Mouse (Mus musculus) bone marrow macrophage, adult 2 months (primary cell): Measurements from ENCODE around the gene Chst13. TPM values are rescaled to one million over a fixed set of nuclear protein-coding genes. Genes with fewer than 3 reads are reported as not detected.

ENCODE experiments used
- H3K27ac ChIP-seq: 2 replicates; pipeline ENCODE4 v1.5.1; 2012; ENCODE audit warnings: low read depth, low read length; ENCODE audit not compliant: insufficient read depth
- H3K4me1 ChIP-seq: 2 replicates; pipeline ENCODE4 v1.6.1; 2012; ENCODE audit warnings: low read length; ENCODE audit not compliant: control insufficient read depth, insufficient read depth
- H3K4me3 ChIP-seq: 2 replicates; pipeline ENCODE4 v1.5.1; 2012; ENCODE audit warnings: mild to moderate bottlenecking, low read length, moderate library complexity; ENCODE audit not compliant: insufficient read depth
- CTCF ChIP-seq: IDR thresholded peaks from 2 replicates; pipeline ENCODE4 v1.5.1; 2012; ENCODE audit warnings: low read depth, mild to moderate bottlenecking, low read length, moderate library complexity
- POLR2A ChIP-seq: IDR thresholded peaks from 2 replicates; pipeline ENCODE4 v1.6.1; 2012; ENCODE audit warnings: mild to moderate bottlenecking, low read depth, low read length, borderline replicate concordance
- polyA plus RNA-seq: library from polyadenylated mRNA; stranded (reverse); fragments of >200 nt; gene quantifications from 2 replicates; pipeline ENCODE4 v1.2.4, GENCODE M21; 2012; ENCODE audit not compliant: missing spikeins, insufficient read depth, insufficient read length

Chst13 gene
- polyA plus RNA-seq, 1 experiment, result not detected

DNA sequence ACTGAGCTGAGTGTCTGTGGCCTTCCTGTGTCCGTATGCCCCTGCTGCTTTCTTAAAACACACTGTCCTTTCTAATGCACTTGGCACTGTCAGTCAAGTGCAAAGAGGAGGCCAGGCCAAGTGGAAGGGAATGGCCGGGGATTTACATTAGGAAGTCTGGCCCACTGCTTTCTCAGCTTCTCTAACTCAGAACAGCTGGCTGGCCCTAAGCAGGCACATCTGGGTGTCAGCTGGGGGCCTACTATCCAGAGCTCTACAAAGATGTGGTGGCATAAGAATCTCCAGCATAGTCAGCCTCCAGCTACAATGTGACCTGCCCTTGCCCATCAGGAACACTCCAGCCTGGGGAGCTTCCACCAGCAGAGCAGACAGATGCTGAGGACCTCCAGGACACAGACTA is 25.0 kb upstream of the Chst13 start:
- Histone ChIP-seq H3K4me1 (no peaks in the 10 kb centered on the region), H3K4me3 (no peak overlapping the region), H3K27ac (no peak overlapping the region)
- TF ChIP-seq CTCF, result no peak
- no peak for TF ChIP-seq POLR2A

DNA sequence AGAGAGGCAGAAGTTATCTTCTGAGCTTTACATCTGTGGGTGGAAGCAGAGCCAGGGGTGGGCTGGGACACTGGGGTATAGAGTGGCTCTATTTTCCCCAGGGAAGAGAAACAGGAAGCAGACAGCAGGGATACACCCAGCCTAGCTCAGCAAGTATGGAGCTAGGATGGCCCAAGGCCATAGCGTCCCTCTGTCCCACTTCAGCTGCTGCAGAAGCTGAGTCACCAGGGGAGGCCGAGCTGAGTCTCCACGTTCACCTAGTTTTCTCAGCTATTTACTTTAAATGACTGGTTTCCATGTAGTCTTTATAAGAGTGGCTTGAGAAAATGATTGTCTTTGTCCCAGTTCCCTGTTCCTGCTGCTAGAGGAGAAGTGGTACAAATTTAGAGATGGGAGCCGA is 23.5 kb upstream of the Chst13 start:
- no peak for TF ChIP-seq CTCF
- no peak for TF ChIP-seq POLR2A
- no peak overlapping the region for H3K4me3 ChIP-seq
- H3K4me1 ChIP-seq, result no peaks in the 10 kb centered on the region
- no peak overlapping the region for H3K27ac ChIP-seq

DNA sequence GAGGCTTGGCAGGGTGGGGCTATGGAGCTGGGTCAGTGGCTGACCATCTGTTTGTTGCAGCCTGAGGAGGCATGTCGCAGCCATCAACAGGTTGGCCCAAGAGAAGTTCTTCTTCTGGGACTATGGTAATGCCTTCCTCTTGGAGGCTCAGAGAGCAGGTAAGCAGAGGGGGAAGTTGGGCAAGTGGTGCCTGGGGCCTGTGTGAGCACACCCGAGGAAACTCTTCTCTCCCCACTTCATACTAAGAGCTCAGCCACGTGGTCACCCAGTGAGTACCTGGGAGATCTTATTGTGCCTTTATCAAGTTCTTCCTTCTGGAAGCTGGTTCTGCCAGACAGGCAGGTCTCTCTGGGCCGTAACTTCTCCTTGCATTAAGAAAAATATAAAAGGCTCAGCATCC is 22.2 kb upstream of the Chst13 start:
- Histone ChIP-seq H3K4me1 (no peaks in the 10 kb centered on the region), H3K27ac (no peak overlapping the region), H3K4me3 (no peak overlapping the region)
- TF ChIP-seq CTCF (no peak), POLR2A (no peak)

DNA sequence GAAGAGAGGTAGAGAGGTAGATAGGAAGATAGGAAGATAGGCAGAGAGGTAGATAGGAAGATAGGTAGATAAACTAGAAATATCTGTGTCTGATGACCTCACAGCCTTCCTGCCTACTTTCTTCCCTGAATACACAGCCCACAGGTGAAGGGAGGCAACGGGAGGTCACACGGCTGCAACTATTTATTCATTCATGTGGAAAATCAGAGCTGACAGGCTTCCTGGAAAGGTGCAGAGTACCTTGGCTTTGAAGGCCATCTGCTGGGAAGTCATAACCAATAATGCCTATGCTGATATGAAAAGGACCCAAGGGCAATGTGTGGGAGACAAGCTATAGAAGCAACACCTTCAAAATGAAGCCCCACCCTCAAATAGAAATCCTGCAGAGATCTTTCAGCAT is 17.4 kb upstream of the Chst13 start:
- TF ChIP-seq POLR2A (no peak), CTCF (no peak)
- H3K4me1 ChIP-seq, result no peaks in the 10 kb centered on the region
- H3K27ac ChIP-seq, result no peak overlapping the region
- H3K4me3 ChIP-seq, result no peak overlapping the region

DNA sequence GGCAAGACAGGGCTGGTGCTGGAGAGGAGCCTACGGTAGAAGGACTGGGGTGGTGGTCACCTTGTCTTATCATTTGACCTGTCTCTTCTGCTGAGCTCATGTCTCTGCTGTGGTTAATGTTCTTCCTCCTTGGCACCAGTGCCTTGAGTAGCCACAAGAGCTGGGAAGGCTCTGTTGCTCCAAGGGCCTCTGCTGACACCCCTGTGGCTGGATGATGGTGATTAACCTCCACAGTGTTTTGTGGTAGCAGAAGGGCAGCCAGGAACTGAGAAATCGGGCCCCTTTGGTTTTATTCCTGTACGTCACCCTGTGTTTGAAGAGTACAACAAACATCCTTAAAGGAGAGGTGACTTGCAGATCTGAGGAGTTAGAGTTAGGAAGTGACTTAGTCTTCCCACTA is 9.3 kb upstream of the Chst13 start:
- no peak overlapping the region for H3K4me3 ChIP-seq
- no peaks in the 10 kb centered on the region for H3K4me1 ChIP-seq
- no peak for TF ChIP-seq CTCF
- no peak for TF ChIP-seq POLR2A
- no peak overlapping the region for H3K27ac ChIP-seq

DNA sequence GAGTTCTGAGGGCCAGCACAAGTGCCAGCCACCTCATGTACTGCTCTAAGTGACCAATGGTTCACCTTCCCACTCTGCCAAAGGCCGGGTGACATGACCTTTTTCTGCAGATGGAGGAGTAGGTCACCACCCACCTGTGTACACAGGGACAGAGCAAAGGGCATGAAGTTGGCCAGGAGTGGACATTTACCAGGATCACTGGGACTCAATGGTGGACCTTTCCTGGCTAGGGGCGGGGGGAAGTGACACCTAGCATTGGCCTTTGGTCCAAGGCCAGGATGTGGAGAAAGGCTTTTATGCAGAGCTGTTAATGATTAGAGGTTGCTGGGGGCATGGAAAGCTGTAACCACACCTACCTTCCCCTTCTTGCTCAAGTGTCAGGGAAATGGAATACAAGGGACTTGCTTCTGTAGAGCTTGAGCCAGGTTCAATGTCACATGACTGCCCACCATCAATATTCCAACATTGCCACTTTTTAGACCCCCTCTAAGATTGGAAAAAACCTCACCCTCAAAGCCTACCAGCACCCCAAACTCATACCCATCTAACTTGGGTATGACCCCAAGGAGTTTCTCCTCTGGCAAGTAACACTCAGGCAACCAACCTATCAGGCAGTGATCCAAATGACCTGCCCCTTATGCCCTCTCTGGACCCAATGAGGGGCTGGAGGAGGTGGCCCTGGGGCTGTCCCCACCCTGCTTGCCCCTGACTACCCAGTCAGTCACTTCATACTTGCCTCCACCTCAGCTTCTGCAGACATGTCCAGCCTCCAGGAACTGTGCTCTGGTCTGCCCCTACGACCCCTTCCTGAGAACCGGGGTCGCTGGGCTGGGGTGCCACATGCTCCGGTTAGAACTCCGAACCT is 7.8 kb upstream of the Chst13 start, which contains the start of gene Uroc1:
Gene Uroc1, plus strand, starts transcription at position 724 of the 865 bp plus-strand sequence.
- H3K4me3 ChIP-seq, result no peak within 1 kb of the TSS
- H3K27ac ChIP-seq, result no peak within 1 kb of the TSS
- no peak for TF ChIP-seq CTCF
- no peak for TF ChIP-seq POLR2A
- no peaks in the 10 kb centered on the region for H3K4me1 ChIP-seq

DNA sequence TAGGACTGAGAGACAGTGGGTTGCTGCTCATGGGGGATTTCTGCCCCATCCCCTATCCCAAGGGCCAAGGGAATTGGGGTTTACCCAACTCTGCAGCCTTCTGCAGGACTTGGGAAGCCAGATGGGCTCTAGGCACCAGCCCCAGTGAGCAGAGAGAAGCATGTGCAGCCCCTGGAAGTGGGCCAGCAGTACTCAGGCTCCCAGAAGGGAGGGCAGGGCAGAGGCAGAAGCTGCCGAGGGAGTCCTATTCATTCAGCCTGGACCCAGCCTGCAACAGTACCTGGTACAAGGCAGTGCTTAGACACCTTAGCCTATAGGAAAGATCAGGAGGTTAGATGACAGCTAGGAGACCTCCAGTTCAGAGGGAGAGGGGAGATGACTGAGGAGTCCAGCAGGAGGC is 5.0 kb upstream of the Chst13 start:
- Histone ChIP-seq H3K27ac (no peak overlapping the region), H3K4me3 (no peak overlapping the region), H3K4me1 (no peaks in the 10 kb centered on the region)
- no peak for TF ChIP-seq CTCF
- no peak for TF ChIP-seq POLR2A

DNA sequence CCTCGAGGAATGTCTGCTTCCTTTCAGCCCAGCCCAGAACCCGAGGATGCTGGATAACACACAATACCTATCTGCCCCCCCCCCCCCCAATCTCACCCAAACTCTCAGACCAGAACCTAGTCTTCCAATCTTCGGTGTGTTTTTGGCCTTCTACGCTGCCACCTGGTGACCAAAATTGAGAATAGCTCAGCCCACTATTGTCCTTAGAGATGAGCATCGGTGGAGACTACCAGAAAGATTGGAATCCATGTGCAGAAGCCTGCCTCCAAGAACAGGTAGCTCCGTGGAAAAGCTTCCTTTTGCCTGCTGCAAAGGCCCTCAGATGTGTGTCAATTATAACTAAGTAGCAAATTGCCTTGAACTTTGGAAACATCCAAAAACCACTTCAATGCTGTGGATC is 2.7 kb upstream of the Chst13 start:
- no peak overlapping the region for H3K4me3 ChIP-seq
- no peak for TF ChIP-seq POLR2A
- TF ChIP-seq CTCF, result no peak
- H3K4me1 ChIP-seq, result no peaks in the 10 kb centered on the region
- no peak overlapping the region for H3K27ac ChIP-seq

DNA sequence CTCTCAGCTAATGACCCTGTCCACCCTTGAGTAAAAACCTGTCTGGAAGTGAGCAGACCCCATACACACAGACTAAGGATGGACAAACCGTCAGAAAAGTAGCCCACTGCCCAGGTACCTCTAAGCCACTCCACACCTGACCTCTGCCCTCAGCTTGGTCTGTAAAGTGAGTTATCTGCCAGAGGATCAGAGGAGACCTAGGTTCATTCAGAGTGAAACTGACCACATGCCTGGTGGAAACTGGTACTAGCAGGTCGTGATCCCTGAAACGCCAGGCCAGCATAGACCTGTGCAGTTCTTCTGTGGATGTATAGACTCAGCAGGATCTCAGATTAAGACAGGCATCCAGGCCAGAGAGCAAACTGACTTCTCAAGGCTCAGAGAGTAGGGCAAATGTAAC is 522 bp downstream of the Chst13 start:
- H3K4me1 ChIP-seq, result no peaks in the 10 kb centered on the region
- no peak for TF ChIP-seq CTCF
- TF ChIP-seq POLR2A, result no peak
- peak overlapping the region; percentile 40 for H3K4me3 ChIP-seq
- no peak overlapping the region for H3K27ac ChIP-seq

DNA sequence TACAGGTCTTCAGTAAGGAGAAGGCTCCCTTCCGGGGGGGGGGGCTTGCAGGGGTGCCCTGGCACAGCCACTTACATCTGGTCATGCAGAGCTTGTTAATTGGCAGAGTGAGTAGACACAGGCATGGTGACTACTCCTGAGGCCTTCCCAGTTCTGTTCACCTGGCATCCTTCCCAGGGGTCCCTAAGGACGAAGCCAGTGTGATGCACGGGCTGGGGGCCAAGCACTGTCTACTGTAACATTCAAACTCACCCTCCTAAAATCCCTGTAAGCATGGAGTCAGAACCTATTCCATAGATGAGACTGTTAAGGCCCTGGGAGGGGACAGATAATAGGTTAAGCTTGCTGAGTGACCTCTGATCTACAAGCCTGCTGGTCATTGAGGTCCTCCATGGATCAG is 959 bp downstream of the Chst13 start:
- no peaks in the 10 kb centered on the region for H3K4me1 ChIP-seq
- H3K27ac ChIP-seq, result no peak overlapping the region
- H3K4me3 ChIP-seq, result no peak overlapping the region
- TF ChIP-seq POLR2A, result no peak
- TF ChIP-seq CTCF, result no peak

DNA sequence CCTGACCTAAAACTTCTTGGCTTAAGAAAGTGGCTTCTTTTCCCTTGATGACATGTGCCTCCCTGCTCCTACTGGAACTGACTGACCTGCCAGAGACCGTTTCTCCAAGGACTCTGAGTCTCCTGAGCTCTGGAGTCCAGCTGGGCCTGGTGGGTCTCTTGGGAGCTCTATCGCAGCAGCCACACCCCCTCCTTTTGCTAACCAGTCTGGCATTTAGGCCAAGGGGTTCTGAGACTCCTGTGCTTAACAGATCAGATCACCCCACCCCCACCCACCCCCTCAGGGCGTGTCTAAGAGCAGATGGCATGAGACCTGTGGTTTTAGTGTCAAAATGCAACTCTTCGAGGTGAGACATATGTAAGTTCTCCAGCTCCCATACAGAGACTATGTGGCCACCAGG is 3.2 kb downstream of the Chst13 start:
- TF ChIP-seq POLR2A (no peak), CTCF (no peak)
- Histone ChIP-seq H3K4me1 (no peaks in the 10 kb centered on the region), H3K27ac (no peak overlapping the region), H3K4me3 (no peak overlapping the region)
